Mouse (Mus musculus) gastrocnemius, adult 8-10 months (tissue): ENCODE results near the gene P4htm. TPM values are rescaled to one million over a fixed set of nuclear protein-coding genes. Genes with fewer than 3 reads are reported as not detected.

Experiments used
- DNase-seq, 2 experiments: peaks; one replicate each; pipeline ENCODE4 v3.0.0; 2022; ENCODE audit warnings: low spot score in 2 of 2
- total RNA-seq, 4 experiments: library from RNA; stranded (reverse); gene quantifications; 2 replicates each; pipeline ENCODE4 v1.2.4; 2022

The P4htm gene
- total RNA-seq, 4 experiments from 2014 or later, result 3.8 to 5.5 (median 4.9) TPM

DNA sequence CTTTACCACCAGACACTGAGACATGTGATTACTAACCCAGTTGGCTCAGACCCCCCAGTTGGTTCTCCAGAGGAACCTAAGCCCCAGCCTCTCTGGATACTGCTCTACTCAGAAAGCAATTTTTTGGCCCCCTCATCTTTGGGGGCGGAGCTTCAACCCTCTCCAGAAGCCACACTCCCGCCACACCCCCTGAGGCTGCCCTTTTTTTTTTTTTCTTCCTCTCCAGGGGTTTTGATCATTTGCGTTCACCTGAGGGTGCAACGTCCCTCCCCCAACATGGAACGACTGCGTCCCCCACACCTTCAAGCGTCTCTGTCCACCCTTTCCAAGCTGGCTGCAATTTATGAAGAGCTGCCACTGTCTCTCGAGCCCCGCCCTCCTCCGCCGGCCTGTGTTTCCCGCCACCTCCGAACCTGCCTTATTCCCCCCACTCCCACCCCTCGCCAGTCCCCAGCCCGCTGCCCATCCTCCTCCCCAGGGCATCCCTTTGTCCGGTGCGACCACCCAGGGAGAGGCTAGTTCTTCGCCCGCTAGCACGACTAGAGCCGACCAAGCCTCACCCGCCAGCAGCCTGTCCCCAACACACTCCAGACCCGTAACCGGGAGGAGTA, 19.4 kb downstream of the P4htm start:
- DNase-seq, result peak; percentile 55 to 68

DNA sequence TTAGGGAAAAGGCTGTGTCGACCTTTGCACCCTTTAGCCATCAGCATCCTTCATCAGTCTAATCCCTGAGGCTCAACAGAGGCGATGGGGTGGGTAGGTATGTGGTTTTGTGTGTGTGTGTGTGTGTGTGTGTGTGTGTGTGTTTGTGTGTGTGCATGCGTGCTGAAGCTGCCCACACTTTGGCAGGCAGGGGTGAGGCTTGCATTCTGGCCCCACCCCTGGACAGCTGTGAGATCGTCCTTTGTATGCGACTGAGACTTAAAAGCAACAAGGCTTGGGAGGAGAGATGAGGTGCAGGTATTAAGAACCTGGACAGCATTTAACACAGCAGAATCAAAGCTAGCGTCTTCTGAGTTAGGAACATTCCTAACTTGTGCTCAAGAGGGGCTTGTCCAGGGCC, 20.4 kb downstream of the P4htm start:
- DNase-seq, result no peak

DNA sequence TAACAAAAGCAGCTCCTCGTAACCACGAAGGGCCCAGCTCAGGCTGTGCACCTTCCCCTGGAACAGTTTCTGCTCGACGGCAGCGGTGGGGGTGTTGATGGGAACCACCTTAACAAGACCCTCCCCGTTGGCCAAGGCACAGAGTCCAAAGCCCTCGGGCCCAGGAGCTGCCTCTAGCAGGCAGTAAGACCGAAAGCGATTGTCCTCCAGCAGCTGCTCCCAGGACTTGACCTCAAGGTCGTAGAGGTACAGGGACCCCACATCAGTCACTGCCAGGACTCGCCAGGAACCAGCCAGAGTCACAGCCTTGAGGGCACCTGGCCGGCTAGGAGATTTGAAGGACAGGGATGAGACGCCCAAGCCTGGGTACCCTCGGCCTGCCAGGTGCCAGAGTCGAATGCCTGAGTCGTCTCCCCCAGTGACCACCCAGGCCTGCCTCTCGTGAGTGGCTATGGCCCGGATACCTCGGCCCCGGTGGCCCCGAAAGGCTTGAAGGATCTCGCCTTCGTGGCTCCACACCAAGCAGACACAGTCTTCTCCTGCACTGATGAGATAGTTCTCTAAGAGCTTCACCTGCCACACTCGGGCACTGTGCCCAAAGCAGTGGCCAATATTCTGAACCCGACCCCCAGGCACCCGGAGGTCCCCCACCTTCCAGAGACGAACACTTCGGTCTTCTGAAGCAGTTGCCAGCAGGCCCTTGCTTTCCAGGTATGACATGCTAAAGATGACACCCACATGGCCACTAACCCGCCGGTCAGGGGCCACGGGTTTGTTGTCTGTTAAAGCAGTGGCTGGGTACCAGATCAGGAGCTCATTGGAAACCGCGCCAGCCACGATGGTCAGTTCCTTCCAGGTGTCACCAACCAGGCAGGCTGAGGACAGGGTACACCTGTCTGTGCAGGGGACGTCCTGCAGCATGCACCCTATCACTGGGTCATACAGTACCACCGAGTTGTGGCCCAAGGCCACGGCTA, 21.9 kb downstream of the P4htm start:
- DNase-seq, result no peak

DNA sequence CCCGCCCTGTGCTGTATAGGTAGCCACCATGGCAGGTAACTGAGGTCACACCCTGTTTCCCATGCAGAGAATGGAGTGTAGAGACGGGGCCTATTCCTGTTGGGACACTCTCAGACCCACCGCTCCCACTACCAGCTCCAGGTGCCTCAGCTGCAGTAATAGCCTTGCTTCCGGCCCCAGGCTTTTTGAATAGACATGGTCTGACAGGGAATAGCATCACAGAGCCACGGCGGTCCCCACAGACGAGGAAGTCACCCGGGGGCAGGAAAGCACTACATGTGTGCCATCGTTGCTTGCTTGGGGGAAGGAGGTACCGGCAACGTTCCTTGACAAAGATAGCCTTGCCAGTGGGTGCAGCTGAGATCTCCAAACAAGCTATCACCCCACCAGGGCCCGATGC, 22.5 kb downstream of the P4htm start:
- no peak for DNase-seq

DNA sequence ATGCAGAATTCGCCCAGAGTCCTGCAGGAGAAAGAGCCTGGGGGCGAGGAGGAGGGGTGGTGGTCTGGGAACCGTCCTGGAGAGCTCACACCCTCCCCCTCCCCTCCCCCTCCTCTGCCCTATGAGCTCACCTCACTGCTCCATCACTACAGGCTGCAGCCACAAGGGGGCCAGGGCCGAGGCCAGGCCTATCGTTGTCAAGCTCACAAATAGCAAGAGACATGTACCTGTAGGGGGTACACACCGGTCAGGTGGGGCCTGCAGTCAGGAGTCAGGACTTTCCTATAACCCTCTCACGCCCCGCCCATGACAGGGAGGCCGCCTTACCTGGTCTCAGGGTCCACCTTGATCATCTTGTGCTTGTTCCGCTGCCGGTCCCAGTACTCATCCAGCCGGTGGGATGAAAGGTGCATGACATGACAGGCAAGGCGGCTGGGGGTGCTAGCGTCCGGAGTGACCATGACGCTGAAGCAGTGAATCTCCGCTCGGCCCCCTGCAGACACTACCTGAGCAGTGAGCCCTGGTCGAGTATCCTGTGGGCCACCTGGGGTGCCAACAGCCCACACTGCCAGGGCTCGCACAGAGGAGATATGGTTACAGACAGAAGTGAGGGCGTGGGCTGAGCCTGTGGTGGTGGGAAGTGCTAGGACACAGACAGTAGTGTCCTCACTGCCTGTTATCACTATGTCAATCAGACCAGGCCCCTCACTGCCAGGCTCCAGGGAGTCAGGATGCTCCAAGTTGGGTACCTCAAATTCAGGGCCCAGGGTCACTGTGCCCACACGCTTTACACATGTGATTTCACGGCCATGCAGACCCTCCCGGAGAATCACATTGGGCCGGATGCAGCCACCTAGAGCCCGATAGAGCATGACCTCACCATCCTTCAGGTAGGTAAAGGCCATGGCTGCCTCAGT, 23.4 kb downstream of the P4htm start:
- DNase-seq, result no peak

DNA sequence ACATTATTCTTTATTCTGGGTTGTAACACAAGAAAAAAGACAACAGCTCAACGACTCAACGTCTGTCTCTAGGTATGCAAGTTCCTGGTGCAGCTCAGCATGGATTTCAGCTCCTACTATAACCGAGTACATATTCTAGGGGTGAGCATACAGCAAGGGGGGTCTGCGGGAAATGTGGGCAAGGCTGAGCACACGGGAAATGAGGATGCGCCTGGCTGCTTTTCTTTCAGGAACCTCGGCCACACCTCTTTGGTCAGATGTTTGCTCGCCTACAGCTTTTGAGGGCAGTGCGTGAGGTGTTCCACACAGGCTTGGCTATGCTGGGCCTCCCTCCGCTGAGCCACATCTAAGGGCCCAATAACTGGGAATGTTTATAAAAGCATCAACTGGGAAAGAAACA, 25.1 kb downstream of the P4htm start:
- DNase-seq, result no peak

DNA sequence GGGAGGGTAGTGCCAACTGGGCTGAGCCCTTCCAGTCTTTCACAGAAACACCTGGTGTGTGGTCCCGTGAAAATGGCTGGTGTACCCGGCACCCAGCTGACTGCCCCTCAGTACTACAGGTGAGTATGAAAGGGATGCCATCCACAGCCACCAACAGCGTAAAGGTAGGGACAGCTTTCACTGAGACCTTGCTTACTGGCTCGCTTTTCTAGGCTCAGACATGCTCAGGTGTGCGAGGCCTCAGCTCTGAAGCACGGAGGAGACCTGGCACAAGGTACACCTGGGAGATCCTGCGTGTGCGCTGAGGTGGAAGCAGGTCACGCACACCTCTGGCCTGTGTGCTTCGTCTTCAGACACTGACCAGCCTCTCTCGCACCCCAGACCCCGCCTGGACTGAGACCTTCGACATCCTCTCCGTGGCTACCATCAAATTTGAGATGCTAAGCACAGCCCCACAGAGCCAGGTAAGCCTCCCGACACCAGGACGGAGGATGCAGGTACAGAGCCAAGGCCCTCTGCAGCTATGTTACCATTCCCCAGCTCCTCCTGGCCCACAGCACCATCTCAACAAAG, 26.0 kb downstream of the P4htm start:
- DNase-seq, result no peak

DNA sequence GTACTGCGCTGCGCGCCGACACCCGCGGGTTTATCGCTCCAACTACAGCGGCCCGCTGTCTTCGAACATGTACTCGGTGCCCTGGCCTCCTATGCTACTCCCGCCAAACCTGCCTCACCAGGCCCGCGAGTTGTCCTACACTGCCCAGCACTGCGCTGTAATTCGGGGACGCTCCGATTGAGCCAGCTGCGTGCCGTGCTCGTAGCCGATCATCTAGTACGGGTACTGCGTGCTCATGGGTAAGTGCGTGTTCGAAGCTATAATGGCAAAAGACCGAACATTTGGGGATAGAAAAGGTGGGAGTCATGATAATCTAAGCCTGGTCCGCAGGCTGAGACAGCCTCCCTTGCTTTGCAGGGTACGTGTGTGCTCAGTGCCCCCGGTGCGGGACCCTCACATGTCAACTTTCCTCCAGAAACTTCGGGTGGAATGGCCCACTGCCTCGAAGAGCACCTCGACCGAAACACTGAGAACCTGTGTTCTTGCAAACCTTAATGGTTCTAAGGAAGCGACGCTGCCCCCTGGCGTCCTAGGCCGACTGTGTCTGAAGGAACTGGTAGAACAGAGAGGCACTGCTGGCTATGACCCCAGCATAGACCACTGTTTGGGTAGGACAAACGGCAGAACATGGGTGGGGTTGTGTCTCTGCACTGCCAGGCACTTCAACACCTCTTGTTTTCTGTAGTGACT, 27.1 kb downstream of the P4htm start:
- DNase-seq, result peak; percentile 41 to 46

DNA sequence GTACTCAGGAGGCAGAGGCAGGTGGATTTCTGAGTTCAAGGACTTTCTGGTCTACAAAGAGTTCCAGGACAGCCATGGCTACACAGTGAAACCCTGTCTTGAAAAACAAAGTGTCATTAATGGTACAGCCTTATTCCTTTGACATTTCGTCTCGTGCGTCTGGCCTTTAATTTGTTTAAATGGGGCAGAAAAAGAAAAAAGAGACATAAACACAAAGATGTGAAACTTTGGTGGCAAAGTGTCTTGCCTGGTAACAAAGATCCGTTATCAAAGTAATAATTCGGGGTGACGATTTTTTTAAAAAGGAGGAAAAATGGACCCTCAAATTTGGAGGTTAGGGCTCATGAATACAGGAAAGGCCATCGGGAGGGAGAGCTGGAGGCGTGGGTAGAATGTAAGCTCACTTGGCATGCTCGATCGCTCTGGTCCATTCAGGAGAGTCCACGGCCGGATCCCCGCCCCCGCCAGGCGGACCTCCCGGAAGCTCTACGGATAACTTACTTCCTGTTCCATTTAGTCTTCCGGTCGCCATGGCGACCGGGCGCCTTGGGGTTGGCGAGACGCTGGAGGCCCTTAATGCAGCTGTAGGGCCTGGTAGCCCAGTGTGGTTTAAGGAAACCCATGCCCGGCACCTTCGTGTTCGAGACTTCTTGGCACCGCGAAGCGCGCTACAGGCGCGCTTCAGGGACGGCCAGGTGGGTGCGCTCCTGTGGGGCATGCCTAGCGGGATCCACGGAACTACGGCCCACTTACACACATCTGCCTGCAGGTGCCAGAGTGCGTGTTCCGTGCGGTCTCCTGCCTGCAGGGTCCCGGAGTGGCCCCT, 27.9 kb downstream of the P4htm start, which contains the start of gene Dalrd3:
Gene Dalrd3, plus strand, starts transcription at position 506 of the 826 bp plus-strand sequence.
- DNase-seq, result peak; percentile 88 to 90

DNA sequence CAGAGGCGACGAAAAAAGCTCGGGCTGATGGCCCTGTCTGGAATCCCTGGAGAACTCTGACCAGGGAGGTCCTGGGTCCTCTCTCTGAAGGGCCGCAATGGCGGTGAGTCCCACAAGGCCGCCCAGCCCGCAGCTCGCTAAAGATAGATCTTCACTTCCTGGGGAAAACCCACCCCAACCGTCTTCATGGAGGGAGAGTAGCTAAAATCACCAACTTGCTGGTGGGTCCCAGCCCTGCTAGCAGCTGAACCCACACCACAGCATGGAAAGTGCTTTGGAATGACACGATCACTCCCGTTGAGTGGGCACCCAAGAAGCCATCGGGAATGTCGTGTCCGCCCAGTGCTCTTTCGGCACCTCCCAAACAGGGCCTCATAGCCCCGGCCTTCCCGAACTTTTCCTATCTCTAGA, 29.0 kb downstream of the P4htm start:
- DNase-seq, result no peak

DNA sequence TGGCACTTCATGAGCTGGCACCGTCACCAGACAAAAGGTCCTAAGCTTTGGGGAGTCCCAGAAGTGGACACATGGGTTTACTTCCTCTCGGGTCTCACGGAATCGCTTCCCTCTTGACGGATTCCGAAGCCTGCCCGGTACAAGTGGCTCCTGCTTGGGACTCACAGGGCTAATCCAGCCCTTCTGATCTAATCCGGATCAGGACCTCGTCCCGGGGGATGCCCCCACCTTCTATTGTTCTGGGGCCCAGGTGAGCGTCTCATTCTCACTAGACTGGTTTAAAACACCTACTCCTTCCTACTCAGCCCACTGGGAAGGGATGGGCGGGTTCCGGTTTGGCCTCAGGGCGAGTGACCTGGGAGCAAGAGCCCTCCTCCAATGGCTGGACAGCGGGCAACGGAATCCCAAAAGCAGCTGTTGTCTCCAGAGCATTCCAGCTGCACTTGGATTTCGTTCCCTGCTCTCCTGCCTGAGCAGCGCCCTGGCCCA, 29.5 kb downstream of the P4htm start:
- DNase-seq, result no peak

DNA sequence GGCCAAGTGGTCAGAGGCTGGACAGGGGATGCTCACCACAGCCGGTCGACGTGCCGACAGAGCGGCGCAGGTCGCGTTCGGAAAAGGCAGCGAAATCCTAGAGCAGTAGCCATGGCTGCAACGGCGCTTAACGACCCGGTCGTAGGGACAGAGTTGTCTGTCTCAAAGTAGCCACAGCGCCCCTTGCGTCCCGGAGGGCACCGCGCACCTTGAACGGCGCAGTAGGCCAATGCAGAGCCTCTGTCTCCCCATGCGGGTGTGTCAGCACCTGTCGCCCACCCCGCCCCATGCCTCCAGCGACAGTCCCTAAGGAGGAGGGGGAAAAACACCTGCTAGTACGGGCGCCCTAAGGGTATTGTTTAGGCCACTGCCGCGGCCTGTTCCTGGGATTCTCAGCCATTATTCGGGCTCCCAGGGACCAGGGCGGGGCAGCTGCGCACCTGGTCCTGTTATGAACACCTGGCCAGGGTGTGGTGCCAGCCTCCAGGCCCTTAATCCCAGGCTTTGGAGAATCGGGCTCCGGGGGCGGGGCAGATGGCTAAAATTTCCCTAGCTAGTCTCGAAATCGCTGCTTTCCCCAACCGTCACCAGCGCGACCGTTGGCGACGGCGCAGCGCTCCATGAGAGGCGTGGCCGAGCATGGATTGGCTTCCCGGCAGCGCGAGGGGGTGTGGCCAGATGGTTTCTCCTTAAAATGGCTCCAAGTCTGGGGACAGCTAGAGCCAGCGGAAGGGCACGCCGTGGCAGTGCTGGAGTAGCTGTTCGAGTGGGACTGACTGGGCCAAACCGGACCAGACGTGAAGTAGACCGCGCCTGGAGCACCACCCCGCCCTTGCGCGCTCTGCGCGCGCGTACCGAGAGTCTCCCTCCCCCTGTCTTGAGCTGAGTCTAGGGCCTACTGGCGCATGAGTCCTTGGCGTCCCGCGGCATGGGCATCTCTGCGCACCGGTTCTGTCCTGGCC, 30.4 kb downstream of the P4htm start, which contains the start of gene Ndufaf3:
Gene Ndufaf3, minus strand, starts transcription at position 620 of the 962 bp plus-strand sequence.
- peak; percentile 93 to 94 for DNase-seq

DNA sequence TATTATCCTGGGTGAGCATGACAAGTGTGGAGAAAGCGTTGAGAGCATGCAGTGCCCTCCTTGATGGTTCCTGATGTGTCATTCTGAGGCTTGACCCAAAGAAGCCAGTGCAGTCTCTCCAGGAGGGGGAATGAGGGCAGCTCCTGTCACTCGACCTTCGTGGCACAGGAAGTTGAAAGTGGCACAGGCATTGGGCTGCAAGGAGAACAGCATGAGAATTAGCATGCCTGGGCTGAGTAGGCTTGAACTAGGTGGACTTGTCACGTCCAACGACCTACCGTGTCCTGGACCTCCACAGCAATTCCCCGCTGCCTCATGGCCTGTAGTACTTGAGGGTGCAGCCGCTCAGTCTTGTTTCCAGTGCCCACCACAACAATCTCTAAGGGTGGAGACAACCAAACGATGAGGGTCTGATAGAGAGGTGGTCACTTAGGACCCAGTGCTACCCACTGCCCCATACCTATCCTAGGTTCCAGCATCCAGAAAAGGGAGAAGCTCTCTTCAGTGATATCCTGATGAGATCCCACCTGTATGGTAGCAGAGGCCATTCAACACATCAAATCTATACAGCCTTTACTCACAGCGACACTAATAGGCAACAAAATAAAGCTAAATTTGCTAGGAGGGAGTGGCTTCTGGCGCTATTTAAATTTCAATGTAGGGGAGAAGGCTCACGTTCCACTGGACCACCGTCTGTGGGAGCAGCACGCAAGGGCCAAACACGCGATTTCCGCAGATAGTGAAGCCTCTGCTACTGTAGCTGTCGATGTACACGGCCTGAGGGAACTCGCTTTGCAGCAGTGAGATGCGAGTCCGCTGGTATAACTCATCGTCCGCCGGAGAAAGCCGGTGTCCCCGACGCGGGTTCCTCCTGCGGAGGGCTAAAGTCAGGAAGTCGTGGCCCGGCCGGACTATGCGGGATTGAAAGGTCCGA, 31.3 kb downstream of the P4htm start:
- no peak for DNase-seq

DNA sequence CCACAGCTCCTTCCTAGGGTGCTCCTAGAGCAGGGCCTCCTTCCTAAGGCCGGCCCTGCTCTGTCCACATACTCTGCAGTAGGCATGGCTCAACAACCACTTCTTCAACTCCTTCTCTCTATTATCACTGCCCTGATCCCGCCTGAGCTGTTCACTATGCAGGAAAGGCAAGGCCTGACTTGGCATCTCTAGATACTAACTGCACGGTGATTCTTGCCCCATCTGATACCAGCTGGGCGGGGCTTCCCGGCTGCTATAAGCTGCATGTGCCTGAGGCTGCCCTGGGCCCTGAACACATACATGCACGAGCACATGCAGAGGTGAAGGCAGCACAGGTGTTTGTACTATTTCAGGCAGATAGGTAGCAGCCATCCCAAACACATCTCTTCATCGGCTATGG, 33.3 kb downstream of the P4htm start:
- DNase-seq, result no peak

DNA sequence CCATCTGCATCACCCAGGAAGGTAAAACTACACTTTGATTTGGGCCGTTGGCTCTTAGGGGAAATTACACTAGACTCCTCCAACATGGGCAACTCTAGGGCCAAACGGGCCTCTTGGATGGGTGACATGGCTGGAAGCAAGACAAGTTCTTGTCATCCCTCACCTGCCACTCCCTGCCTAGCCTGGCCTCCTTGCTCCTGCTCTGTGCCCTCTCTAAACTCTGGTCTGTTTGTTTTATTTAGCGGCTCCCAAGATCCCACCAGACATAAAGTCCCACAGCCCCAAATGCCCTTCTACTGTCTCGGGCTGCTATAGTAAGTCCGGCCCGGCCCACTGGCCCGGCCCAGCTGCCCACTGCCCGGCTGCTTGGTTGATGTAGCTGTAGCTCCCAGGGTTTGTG, 33.8 kb downstream of the P4htm start:
- DNase-seq, result no peak

DNA sequence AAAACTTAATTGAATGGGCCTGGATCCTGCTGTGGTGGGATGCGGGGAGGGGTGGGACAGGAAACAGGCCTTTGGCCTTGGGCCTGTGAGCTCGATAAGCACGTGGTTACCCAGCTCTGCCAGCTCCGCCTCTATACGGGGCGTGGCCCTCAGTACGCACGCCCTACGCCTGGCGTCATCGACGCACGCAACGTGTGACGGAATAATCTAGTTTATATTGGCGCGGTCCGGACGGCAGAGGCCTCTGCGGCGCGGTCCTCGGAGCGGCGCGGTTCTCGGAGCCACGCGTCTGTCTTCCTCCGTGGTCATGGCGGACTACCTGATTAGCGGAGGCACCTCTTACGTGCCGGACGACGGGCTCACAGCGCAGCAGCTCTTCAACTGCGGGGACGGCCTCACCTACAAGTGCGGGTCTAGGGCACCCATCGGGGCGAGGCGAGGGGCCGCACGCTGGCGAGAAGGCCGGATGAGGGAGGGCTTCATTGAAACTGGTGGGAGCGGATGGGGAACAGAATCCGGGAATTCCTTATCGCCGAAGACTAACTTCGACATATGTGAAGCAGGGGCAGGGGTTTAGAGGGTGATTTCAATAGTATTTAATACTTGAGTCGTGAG, 37.1 kb downstream of the P4htm start, which contains the start of gene Impdh2:
Gene Impdh2, plus strand, starts transcription at position 60 of the 615 bp plus-strand sequence.
- peak; percentile 93 to 94 for DNase-seq

DNA sequence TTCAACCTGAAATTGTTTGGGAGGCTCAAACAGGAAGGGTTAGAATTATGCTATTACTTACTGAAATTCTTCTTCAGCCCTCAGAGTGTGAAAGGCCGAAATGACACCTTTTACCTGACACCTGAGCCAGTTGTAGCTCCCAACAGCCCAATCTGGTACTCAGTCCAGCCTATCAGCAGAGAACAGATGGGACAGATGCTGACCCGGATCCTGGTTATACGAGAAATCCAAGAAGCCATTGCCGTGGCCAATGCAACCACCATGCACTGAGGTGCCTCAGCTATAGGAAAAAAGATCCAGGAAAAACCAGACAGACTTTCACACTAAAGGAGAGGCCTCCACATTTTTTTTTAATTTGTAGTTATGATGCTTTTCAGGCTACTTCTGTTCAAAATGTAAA, 38.3 kb downstream of the P4htm start:
- DNase-seq, result no peak
